10 mouse cellular contexts compared by ENCODE assay signal in the genomic region with DNA sequence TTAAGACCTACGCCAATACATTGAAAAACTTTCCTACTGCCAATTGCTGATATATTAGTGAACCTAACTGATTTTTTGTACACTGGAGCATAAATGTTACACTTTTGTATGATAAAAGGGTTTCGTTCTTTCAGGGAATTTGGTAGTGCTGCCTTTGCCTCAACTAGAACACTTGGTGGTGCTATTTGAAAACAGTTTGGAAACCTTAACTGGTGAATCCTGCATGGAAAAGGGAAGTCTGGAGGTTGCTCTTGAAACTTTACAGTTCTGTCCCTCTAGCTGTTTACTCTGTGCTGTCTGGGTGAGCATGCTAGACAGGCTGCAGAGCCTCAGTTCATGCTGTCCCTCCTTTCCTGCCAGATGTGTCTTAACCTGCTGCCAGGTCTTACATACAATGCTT. TPM values are rescaled to one million over a fixed set of nuclear protein-coding genes. Genes with fewer than 3 reads are reported as not detected.
DNase-seq lines count a peak whose midpoint lies in the region; ATAC-seq and TF ChIP-seq lines count a peak whose summit lies in the region.
"Had no signal": no experiment of that assay in that cellular context is flagged by ENCODE, and none has a peak within 500 bp of the region (broad histone marks: within the 10 kb centered on the region; RNA-seq: fewer than 3 reads in every experiment).

No protein-coding gene starts in this region.

- H3K27me3 ChIP-seq in kidney, embryonic 15.5 days, result no peaks in the 10 kb centered on the region
- H3K27me3 ChIP-seq: stomach, embryonic 15.5 days had no signal

- H3K9ac ChIP-seq in kidney, embryonic 15.5 days, result no peak overlapping the region
- H3K9ac ChIP-seq: stomach, embryonic 15.5 days had no signal

- H3K4me2 ChIP-seq in kidney, embryonic 15.5 days, result no peak overlapping the region
- H3K4me2 ChIP-seq: stomach, embryonic 15.5 days had no signal

- H3K4me1 ChIP-seq in kidney, embryonic 15.5 days, result no peaks in the 10 kb centered on the region
- H3K4me1 ChIP-seq in lung, adult 2 months (ENCODE audit: control insufficient read depth, insufficient read depth, low read length), result no peaks in the 10 kb centered on the region
- H3K4me1 ChIP-seq: stomach, embryonic 15.5 days had no signal

- ATAC-seq in kidney, embryonic 15.5 days (replicated peaks; ENCODE audit: low FRiP score), result no peak

- H3K4me3 ChIP-seq in kidney, embryonic 15.5 days (replicated peaks), result no peak overlapping the region
- no peak overlapping the region for H3K4me3 ChIP-seq in lung, adult 2 months (replicated peaks; ENCODE audit: extremely low read depth, low read depth, low read length)
- H3K4me3 ChIP-seq: stomach, embryonic 15.5 days had no signal

- WGBS in kidney, embryonic 15.5 days, result 79% methylated on average over 2 of the region's 2 CpGs
- 70% methylated on average over 2 of the region's 2 CpGs for WGBS in lung, adult 2 months

- peak; percentile 20; the same call in 1 of the 2 replicates for TF ChIP-seq CTCF in lung, adult 2 months (IDR thresholded peaks at IDR 0.05; ENCODE audit: insufficient read depth, low read length)

- TF ChIP-seq POLR2A in lung, adult 2 months (IDR thresholded peaks at IDR 0.05; ENCODE audit: borderline replicate concordance, extremely low read depth, low read depth, low read length), result no peak

- H3K9me3 ChIP-seq in kidney, embryonic 15.5 days (replicated peaks), result no peaks in the 10 kb centered on the region
- H3K9me3 ChIP-seq: stomach, embryonic 15.5 days had no signal

- H3K27ac ChIP-seq in kidney, embryonic 15.5 days, result no peak overlapping the region
- H3K27ac ChIP-seq: stomach, embryonic 15.5 days had no signal

- DNase-seq in kidney, adult 18-20 months, result peak; percentile 9
- DNase-seq in lung, adult 2 months, result no peak
- no peak for DNase-seq in lung, postnatal 4 days
- peak; percentile 42 for DNase-seq in adipocyte (ENCODE audit: low spot score)
- DNase-seq in retina, adult 2 months (ENCODE audit: low read depth, low spot score), result peak; percentile 1
- DNase-seq in ovary, adult 18-20 months (ENCODE audit: low spot score), result no peak
- DNase-seq: gastrocnemius, postnatal 14 days; heart, postnatal 4 days had no signal

- no peaks in the 10 kb centered on the region for H3K36me3 ChIP-seq in kidney, embryonic 15.5 days
- H3K36me3 ChIP-seq: stomach, embryonic 15.5 days had no signal

RNA-seq across cellular contexts. Expression of a gene that starts 12.9 kb away (rescaled TPM):
- not detected in 2 replicates for polyA plus RNA-seq in kidney, embryonic 15.5 days (2015; fragmentation: Nextera tagmentation; extraction: Ambion mirVana)
- not detected in 2 replicates for polyA plus RNA-seq in lung, adult 2 months (2012; rRNA removed)
- polyA plus RNA-seq: stomach, embryonic 15.5 days had no signal

RNA-seq across cellular contexts. Expression of a gene that starts 23.0 kb away (rescaled TPM):
- polyA plus RNA-seq in kidney, embryonic 15.5 days (2015; fragmentation: Nextera tagmentation; extraction: Ambion mirVana), result not detected in 2 replicates
- polyA plus RNA-seq in lung, adult 2 months (2012; rRNA removed), result not detected in 2 replicates
- polyA plus RNA-seq: stomach, embryonic 15.5 days had no signal

RNA-seq across cellular contexts. Expression of a gene that starts 45.4 kb away (rescaled TPM):
- 67.2 and 69.4 TPM in 2 replicates for polyA plus RNA-seq in kidney, embryonic 15.5 days (2015; fragmentation: Nextera tagmentation; extraction: Ambion mirVana)
- polyA plus RNA-seq in lung, adult 2 months (2012; rRNA removed), result 10.2 and 11.7 TPM in 2 replicates

Comparison
In these comparisons a context has a peak if more than half of its experiments do, and no peak if none do; other contexts are left out.
1. DNase-seq: peak in kidney, adult 18-20 months (single experiment), adipocyte (single experiment) and retina, adult 2 months (single experiment); none in lung, adult 2 months (single experiment), lung, postnatal 4 days (0 of 2) and ovary, adult 18-20 months (single experiment).